Comparison of ENCODE assay signal across 25 mouse cellular contexts in genomic region chr2:151927103-151927502, GRCm38 (mm10). TPM values are rescaled to one million over a fixed set of nuclear protein-coding genes. Genes with fewer than 3 reads are reported as not detected.
"Had no signal": no experiment of that assay in that cellular context is flagged by ENCODE, and none has a peak within 500 bp of the region (broad histone marks: within the 10 kb centered on the region; RNA-seq: fewer than 3 reads in every experiment).

No protein-coding gene starts in this region.

- H3K4me2 ChIP-seq: forebrain, embryonic 15.5 days; heart, embryonic 12.5 days; hindbrain, embryonic 12.5 days; hindbrain, embryonic 14.5 days; limb, embryonic 13.5 days had no signal

- H3K27ac ChIP-seq: forebrain, embryonic 15.5 days; gastrocnemius, adult 2 months; heart, embryonic 10.5 days; hindbrain, embryonic 10.5 days; hindbrain, embryonic 12.5 days; hindbrain, embryonic 14.5 days; layer of hippocampus, adult 2 months; left cerebral cortex, adult 2 months; limb, embryonic 13.5 days had no signal

- DNase-seq: forebrain, postnatal 0 days; gastrocnemius, adult 2 months; gastrocnemius, postnatal 10 days; gastrocnemius, postnatal 25 days; heart, adult 18-20 months; heart, postnatal 10 days; heart, postnatal 4 days; kidney, adult 18-20 months; kidney, adult 8-10 months; kidney, postnatal 10 days; kidney, postnatal 25 days; kidney, postnatal 4 days had no signal

- H3K9me3 ChIP-seq: forebrain, embryonic 15.5 days; heart, embryonic 10.5 days; heart, embryonic 12.5 days; hindbrain, embryonic 10.5 days; hindbrain, embryonic 12.5 days; limb, embryonic 13.5 days had no signal

- H3K36me3 ChIP-seq: forebrain, embryonic 15.5 days; heart, embryonic 10.5 days; heart, embryonic 12.5 days; hindbrain, embryonic 10.5 days; hindbrain, embryonic 12.5 days; limb, embryonic 13.5 days had no signal

- ATAC-seq: forebrain, embryonic 15.5 days; forebrain, postnatal 0 days; hindbrain, embryonic 16.5 days; inflammation-experienced regulatory T-cells, adult 6 months; intestine, postnatal 0 days had no signal

- H3K9ac ChIP-seq: forebrain, embryonic 15.5 days; forebrain, postnatal 0 days; heart, embryonic 12.5 days; hindbrain, embryonic 12.5 days; hindbrain, embryonic 14.5 days; limb, embryonic 13.5 days had no signal

- H3K4me3 ChIP-seq: forebrain, embryonic 15.5 days; gastrocnemius, adult 2 months; heart, embryonic 10.5 days; heart, embryonic 12.5 days; hindbrain, embryonic 10.5 days; hindbrain, embryonic 12.5 days; layer of hippocampus, adult 2 months; left cerebral cortex, adult 2 months; limb, embryonic 13.5 days had no signal

- H3K27me3 ChIP-seq: forebrain, embryonic 15.5 days; heart, embryonic 12.5 days; hindbrain, embryonic 12.5 days; limb, embryonic 13.5 days had no signal

- H3K4me1 ChIP-seq: forebrain, embryonic 15.5 days; heart, embryonic 12.5 days; hindbrain, embryonic 12.5 days; limb, embryonic 13.5 days had no signal

RNA-seq across cellular contexts. Expression of gene Angpt4, which starts 16.1 kb away (rescaled TPM):
- polyA plus RNA-seq: forebrain, embryonic 15.5 days; inflammation-experienced regulatory T-cells, adult 6 months; limb, embryonic 11.5 days had no signal
